Mouse (Mus musculus): ENCODE measurements around the gene Kdm1a. TPM values are rescaled to one million over a fixed set of nuclear protein-coding genes. Genes with fewer than 3 reads are reported as not detected.

The Kdm1a gene
- total RNA-seq, 1 experiment, result 124 TPM

DNA sequence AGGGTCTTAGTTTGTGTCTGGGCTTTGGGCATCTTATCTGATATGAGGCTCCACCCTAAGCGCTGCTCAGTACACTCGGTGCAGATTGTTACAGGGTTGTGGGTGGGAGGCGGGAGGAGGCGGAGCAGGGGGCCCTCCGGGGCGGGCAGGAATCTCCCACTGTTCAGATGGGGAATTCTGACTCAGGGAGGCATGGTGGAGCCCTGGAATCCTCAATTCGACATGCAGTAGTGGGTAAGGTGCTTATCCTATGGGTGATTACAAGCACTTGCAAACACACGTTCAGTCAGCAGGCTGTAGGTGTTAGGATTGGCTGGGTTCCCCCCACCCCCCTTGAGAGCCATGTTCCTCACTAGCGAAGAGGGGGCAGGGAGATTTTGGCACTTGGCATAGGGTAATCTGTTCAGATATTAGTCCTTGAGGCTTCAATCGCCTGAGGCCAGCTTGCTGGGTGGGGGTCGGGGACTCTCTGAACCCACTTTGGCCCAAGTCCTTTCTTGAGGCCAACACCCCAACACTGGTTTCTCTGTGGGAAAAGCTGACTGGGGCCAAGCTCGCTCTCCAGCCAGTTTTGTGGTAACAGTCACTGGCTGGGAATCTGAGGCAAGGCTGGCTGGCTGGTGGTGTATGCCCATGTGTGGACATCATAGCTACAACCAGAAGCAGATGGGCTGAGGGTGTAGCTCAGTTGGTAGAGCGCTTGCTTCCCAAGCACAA is 47.1 kb upstream of the Kdm1a start:
- in situ Hi-C loops (cut with MboI; ENCODE audit: low sequenced_read_pairs in 2 of 2, unreplicated experiment in 2 of 2), result loop anchor here (10.0 to 25.0 kb wide), 2 partner anchors 225 to 413 kb away; no protein-coding TSS in a partner anchor
- Histone ChIP-seq H3K27ac (ENCODE audit: insufficient read depth, low read depth, low read length, poor library complexity, severe bottlenecking) (no peak overlapping the region), H3K9me3 (ENCODE audit: control insufficient read depth, insufficient read depth, low read depth, low read length) (no peaks in the 10 kb centered on the region), H3K36me3 (ENCODE audit: control insufficient read depth, insufficient read depth, low read length, poor library complexity, severe bottlenecking) (no peaks in the 10 kb centered on the region), H3K9ac (ENCODE audit: insufficient read depth, low read depth, low read length, poor library complexity, severe bottlenecking) (no peak overlapping the region), H3K4me3 (ENCODE audit: insufficient read depth in 1 of 2, low read depth in 1 of 2, low read length in 2 of 2, poor library complexity in 1 of 2, severe bottlenecking in 1 of 2) (no peak overlapping the region), H3K4me1 (ENCODE audit: control insufficient read depth in 2 of 2, insufficient read depth in 2 of 2, low read length in 2 of 2, poor library complexity in 1 of 2) (peaks cover 0 to 2% of the 10 kb centered on the region in 2 experiments; a peak in 1 of 4 replicates)
- TF ChIP-seq ZC3H11A (IDR thresholded peaks at IDR 0.05; ENCODE audit: borderline replicate concordance, low read depth, low read length), result no peak
- TF ChIP-seq HCFC1 (IDR thresholded peaks at IDR 0.05; ENCODE audit: borderline replicate concordance, insufficient read depth, low read length), result no peak
- no peak for TF ChIP-seq ZNF384 (IDR thresholded peaks at IDR 0.05; ENCODE audit: low read depth, low read length)
- no peak for TF ChIP-seq MAFK (IDR thresholded peaks at IDR 0.05; ENCODE audit: insufficient read depth, low read depth, low read length)
- no peak for TF ChIP-seq CHD2 (IDR thresholded peaks at IDR 0.05; ENCODE audit: low read depth, low read length)
- no peak for DNase-seq (ENCODE audit: low read depth, low spot score)

DNA sequence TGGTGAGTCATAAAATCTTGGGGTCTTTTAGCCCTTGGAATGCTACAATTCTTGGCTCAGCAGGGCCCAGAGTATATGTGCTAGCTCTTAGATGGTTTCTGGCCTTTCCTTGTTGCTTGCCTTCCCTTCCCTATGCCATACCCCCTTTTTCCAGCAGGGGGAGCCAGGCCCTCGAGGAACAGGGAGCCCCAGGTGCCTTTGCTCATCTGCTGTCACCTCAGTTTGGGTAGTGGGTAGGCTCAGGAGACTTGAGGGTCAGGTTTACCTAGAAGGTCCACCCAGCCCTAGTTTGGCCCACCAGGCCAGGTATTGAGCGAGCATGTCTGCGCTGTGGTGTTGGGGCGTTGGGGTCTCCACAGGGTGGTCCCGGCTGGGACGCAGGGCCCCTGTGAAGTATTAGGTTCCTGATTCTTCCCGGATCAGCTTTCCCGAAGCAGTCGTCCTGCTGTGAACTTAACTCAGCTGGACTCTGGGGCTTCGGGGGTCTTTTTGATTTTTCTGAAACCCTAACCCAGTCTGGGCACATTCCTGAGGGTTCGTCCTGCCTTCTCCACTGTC is 46.5 kb upstream of the Kdm1a start:
- Histone ChIP-seq H3K9me3 (ENCODE audit: control insufficient read depth, insufficient read depth, low read depth, low read length) (no peaks in the 10 kb centered on the region), H3K9ac (ENCODE audit: insufficient read depth, low read depth, low read length, poor library complexity, severe bottlenecking) (no peak overlapping the region), H3K27ac (ENCODE audit: insufficient read depth, low read depth, low read length, poor library complexity, severe bottlenecking) (no peak overlapping the region), H3K4me3 (ENCODE audit: insufficient read depth in 1 of 2, low read depth in 1 of 2, low read length in 2 of 2, poor library complexity in 1 of 2, severe bottlenecking in 1 of 2) (no peak overlapping the region), H3K4me1 (ENCODE audit: control insufficient read depth in 2 of 2, insufficient read depth in 2 of 2, low read length in 2 of 2, poor library complexity in 1 of 2) (peaks cover 0 to 3% of the 10 kb centered on the region in 2 experiments; a peak in 1 of 4 replicates), H3K36me3 (ENCODE audit: control insufficient read depth, insufficient read depth, low read length, poor library complexity, severe bottlenecking) (no peaks in the 10 kb centered on the region)
- TF ChIP-seq ZNF384 (IDR thresholded peaks at IDR 0.05; ENCODE audit: low read depth, low read length) (no peak), ZC3H11A (IDR thresholded peaks at IDR 0.05; ENCODE audit: borderline replicate concordance, low read depth, low read length) (peak; percentile 84; the same call in 1 of the 2 replicates)
- DNase-seq (ENCODE audit: low read depth, low spot score), result peak; percentile 71
- in situ Hi-C loops (cut with MboI; ENCODE audit: low sequenced_read_pairs in 2 of 2, unreplicated experiment in 2 of 2), result no loop called here

DNA sequence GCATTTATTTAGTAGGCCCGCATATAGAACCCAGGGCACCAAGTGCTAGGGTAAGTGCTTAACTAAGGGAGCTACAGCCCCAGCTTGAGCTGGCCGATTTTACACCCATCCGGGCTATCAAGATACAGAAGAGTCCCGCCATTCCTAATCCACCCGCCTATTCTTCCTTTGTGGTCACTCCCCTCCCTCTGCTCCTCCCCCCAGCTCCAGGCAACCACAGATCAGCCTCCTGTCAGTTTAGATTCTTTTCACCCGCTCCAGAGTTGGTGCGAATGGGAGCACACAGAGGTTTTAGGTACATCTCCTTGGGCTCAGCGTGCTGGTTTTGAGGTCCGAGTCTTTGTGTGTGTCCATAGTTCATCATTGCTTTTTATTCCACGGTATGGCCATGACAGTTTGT is 36.4 kb upstream of the Kdm1a start:
- peak; percentile 58 for DNase-seq (ENCODE audit: low read depth, low spot score)
- 0 out of 4 replicates have a peak overlapping the region, but pooled peaks of 1 of the 2 experiments have one; percentile 3 for H3K4me3 ChIP-seq (ENCODE audit: insufficient read depth in 1 of 2, low read depth in 1 of 2, low read length in 2 of 2, poor library complexity in 1 of 2, severe bottlenecking in 1 of 2)
- H3K27ac ChIP-seq (ENCODE audit: insufficient read depth, low read depth, low read length, poor library complexity, severe bottlenecking), result no peak overlapping the region
- H3K9me3 ChIP-seq (ENCODE audit: control insufficient read depth, insufficient read depth, low read depth, low read length), result no peaks in the 10 kb centered on the region
- in situ Hi-C loops (cut with MboI; ENCODE audit: low sequenced_read_pairs in 2 of 2, unreplicated experiment in 2 of 2), result no loop called here
- no peak for TF ChIP-seq HCFC1 (IDR thresholded peaks at IDR 0.05; ENCODE audit: borderline replicate concordance, insufficient read depth, low read length)
- no peak for TF ChIP-seq ZNF384 (IDR thresholded peaks at IDR 0.05; ENCODE audit: low read depth, low read length)
- no peak for TF ChIP-seq CHD2 (IDR thresholded peaks at IDR 0.05; ENCODE audit: low read depth, low read length)
- H3K4me1 ChIP-seq (ENCODE audit: control insufficient read depth in 2 of 2, insufficient read depth in 2 of 2, low read length in 2 of 2, poor library complexity in 1 of 2), result peaks cover 0 to 6% of the 10 kb centered on the region in 2 experiments; a peak in 2 of 4 replicates
- no peak overlapping the region for H3K9ac ChIP-seq (ENCODE audit: insufficient read depth, low read depth, low read length, poor library complexity, severe bottlenecking)
- no peaks in the 10 kb centered on the region for H3K36me3 ChIP-seq (ENCODE audit: control insufficient read depth, insufficient read depth, low read length, poor library complexity, severe bottlenecking)

DNA sequence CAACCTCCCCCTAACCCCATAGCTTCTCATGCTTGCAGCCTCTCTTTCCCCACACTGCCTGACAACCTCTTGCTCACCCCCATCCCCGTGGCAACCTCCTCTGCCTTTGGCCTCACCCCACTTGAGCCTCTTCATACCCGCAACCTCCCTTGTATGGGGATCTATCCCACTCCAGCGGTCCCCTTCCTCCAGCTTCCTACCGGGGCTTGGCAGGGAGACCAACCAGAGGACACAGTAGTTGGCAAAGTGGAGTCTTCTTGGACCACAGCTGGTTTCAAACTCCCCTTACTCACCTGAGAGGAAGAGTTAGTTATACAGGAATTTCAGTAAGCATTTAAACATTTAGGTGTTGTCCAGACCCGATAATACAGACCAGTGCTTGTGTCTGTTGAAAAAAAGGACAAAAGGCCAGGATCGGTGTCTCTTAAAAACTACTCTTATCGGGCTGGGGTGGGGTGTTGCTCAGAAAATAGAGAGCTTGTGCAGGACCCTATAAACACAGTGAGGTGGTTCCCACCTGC is 35.8 kb upstream of the Kdm1a start:
- TF ChIP-seq ZC3H11A (IDR thresholded peaks at IDR 0.05; ENCODE audit: borderline replicate concordance, low read depth, low read length) (no peak), HCFC1 (IDR thresholded peaks at IDR 0.05; ENCODE audit: borderline replicate concordance, insufficient read depth, low read length) (no peak), ZNF384 (IDR thresholded peaks at IDR 0.05; ENCODE audit: low read depth, low read length) (no peak), CHD2 (IDR thresholded peaks at IDR 0.05; ENCODE audit: low read depth, low read length) (no peak), MAFK (IDR thresholded peaks at IDR 0.05; ENCODE audit: insufficient read depth, low read depth, low read length) (no peak)
- no peak for DNase-seq (ENCODE audit: low read depth, low spot score)
- no peak overlapping the region for H3K4me3 ChIP-seq (ENCODE audit: insufficient read depth in 1 of 2, low read depth in 1 of 2, low read length in 2 of 2, poor library complexity in 1 of 2, severe bottlenecking in 1 of 2)
- H3K27ac ChIP-seq (ENCODE audit: insufficient read depth, low read depth, low read length, poor library complexity, severe bottlenecking), result no peak overlapping the region
- H3K9ac ChIP-seq (ENCODE audit: insufficient read depth, low read depth, low read length, poor library complexity, severe bottlenecking), result no peak overlapping the region
- H3K36me3 ChIP-seq (ENCODE audit: control insufficient read depth, insufficient read depth, low read length, poor library complexity, severe bottlenecking), result no peaks in the 10 kb centered on the region
- peaks cover 0 to 6% of the 10 kb centered on the region in 2 experiments; a peak in 2 of 4 replicates for H3K4me1 ChIP-seq (ENCODE audit: control insufficient read depth in 2 of 2, insufficient read depth in 2 of 2, low read length in 2 of 2, poor library complexity in 1 of 2)
- in situ Hi-C loops (cut with MboI; ENCODE audit: low sequenced_read_pairs in 2 of 2, unreplicated experiment in 2 of 2), result no loop called here
- H3K9me3 ChIP-seq (ENCODE audit: control insufficient read depth, insufficient read depth, low read depth, low read length), result no peaks in the 10 kb centered on the region

All from ES-E14 (cell line).